Mouse (Mus musculus) thymus, adult 18-20 months (tissue): ENCODE measurements around the gene Hibadh.

ENCODE experiments used
- DNase-seq, 2 experiments: peaks; one replicate each; pipeline ENCODE4 v3.0.0; 2022; ENCODE audit warnings: mixed read lengths in 2 of 2

The Hibadh gene

GRCm38 (mm10) chr6:52501479-52501878 is 138.7 kb downstream of the Hibadh start:
- no peak for DNase-seq
